Mouse (Mus musculus) lung, postnatal 0 days (tissue): Measurements from ENCODE around the gene Ppwd1.

ENCODE experiments used
- CTCF ChIP-seq: IDR thresholded peaks from 2 replicates; pipeline ENCODE4 v1.5.1; 2016; ENCODE audit warnings: antibody characterized with exemption, mild to moderate bottlenecking
- EP300 ChIP-seq: IDR thresholded peaks from 2 replicates; pipeline ENCODE4 v1.6.1; 2016; ENCODE audit warnings: antibody characterized with exemption, mild to moderate bottlenecking, control low read depth

GRCm38 (mm10) chr13:104229181-104229580 lies 538 bp upstream of the Ppwd1 start:
- TF ChIP-seq CTCF (no peak), EP300 (no peak)
